Mouse (Mus musculus) forebrain, embryonic 16.5 days (tissue): ENCODE results near the gene Slc6a9. TPM values are rescaled to one million over a fixed set of nuclear protein-coding genes. Genes with fewer than 3 reads are reported as not detected.

ENCODE experiments used
- ATAC-seq: fragments of 200-750 bp; cut with Nextera tagmentation; 2 replicates; pipeline ENCODE4 v1.8.0; 2017; ENCODE audit warnings: mild to moderate bottlenecking, moderate library complexity
- H3K27ac ChIP-seq: fragments of 300-500 bp; sonication (generic); 2 replicates; pipeline ENCODE4 v1.5.1; 2014; ENCODE audit warnings: low read length, control low read depth
- H3K27me3 ChIP-seq: fragments of 300-500 bp; sonication (generic); replicated peaks from 2 replicates; pipeline ENCODE4 v1.6.1; 2014; ENCODE audit warnings: low read length; ENCODE audit not compliant: control insufficient read depth, insufficient read depth
- H3K36me3 ChIP-seq: fragments of 300-500 bp; sonication (generic); 2 replicates; pipeline ENCODE4 v1.6.1; 2014; ENCODE audit not compliant: control insufficient read depth, insufficient read depth
- H3K4me1 ChIP-seq: fragments of 300-500 bp; sonication (generic); replicated peaks from 2 replicates; pipeline ENCODE4 v1.6.1; 2014; ENCODE audit warnings: low read length; ENCODE audit not compliant: control insufficient read depth, insufficient read depth
- H3K4me2 ChIP-seq: fragments of 300-500 bp; sonication (generic); 2 replicates; pipeline ENCODE4 v1.6.1; 2014; ENCODE audit warnings: mild to moderate bottlenecking, low read length, control low read depth
- H3K4me3 ChIP-seq: fragments of 300-500 bp; sonication (generic); replicated peaks from 2 replicates; pipeline ENCODE4 v1.5.1; 2014; ENCODE audit warnings: mild to moderate bottlenecking, low read length, control low read depth
- H3K9ac ChIP-seq: fragments of 300-500 bp; sonication (generic); replicated peaks from 2 replicates; pipeline ENCODE4 v1.6.1; 2014; ENCODE audit warnings: low read depth, low read length, control low read depth
- H3K9me3 ChIP-seq: fragments of 300-500 bp; sonication (generic); 2 replicates; pipeline ENCODE4 v1.6.1; 2016; ENCODE audit warnings: low read length; ENCODE audit not compliant: control insufficient read depth
- WGBS: fragments of 180-500 bp; shearing (Covaris S2); extraction: QIAGEN DNeasy Blood & Tissue Kit; methylation state at CpG from one replicate; pipeline ENCODE4 v1.1.7; 2014; 5-methylcytosine and 5-hydroxymethylcytosine counted together
- polyA plus RNA-seq: library from polyadenylated mRNA; unstranded; fragments of >200 nt; fragmentation: Nextera tagmentation; extraction: Ambion mirVana; gene quantifications from 2 replicates; pipeline ENCODE4 v1.2.1, GENCODE M21; 2015

Slc6a9 gene
- polyA plus RNA-seq, result 12.0 and 16.2 TPM in 2 replicates

DNA sequence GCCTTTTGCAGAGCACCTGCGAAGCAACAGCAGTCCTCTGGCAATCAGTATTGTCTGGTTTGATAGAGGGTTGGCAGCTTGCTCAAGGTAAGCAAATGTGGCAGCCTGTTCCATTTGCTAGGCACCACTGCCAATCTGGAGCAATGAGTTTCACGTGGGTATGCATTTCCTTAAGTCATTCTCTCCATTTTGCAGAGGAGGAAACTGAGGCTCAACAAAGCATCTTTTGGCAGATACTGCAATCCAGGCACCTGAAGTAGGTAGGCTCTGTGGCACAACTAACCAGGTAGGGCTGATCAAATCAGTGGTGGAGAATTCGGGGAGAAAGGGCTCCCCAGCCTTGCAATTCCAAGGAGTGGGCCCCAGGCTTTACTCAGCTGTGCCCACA lies at the start of gene Slc6a9:
Gene Slc6a9 (plus strand): TSS at position 50 of the 388 bp plus-strand sequence.
- H3K9ac ChIP-seq, result peak within 1 kb of the TSS; percentile 79
- 21% methylated on average over 3 of the region's 3 CpGs for WGBS
- no peak for ATAC-seq
- H3K9me3 ChIP-seq, result no peaks in the 10 kb centered on the region
- no peaks in the 10 kb centered on the region for H3K36me3 ChIP-seq
- H3K4me1 ChIP-seq, result peaks cover 17% of the 10 kb centered on the region
- H3K27ac ChIP-seq, result peak within 1 kb of the TSS; percentile 77
- no peaks in the 10 kb centered on the region for H3K27me3 ChIP-seq
- peak within 1 kb of the TSS; percentile 98 for H3K4me2 ChIP-seq
- H3K4me3 ChIP-seq, result peak within 1 kb of the TSS; percentile 79

DNA sequence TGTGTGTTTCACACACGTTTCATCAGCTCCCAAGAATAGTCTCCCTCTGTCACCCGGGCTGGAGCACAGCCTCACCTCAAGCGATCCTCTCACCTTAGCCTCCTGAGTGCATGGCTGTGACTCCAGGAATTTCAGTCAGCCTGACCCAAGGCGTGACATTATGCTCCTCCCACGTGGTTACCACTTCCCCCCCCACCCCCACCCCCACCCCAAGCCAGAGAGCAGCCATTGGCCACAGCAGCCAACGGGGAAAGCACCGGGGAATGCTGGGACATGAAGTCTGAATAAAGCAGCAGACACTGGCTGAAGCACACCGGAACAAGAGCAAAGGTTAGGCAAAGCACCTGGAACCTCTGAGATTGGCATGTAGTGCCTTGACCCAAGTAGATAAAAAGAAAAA lies 47.3 kb upstream of the Slc6a9 start:
- Histone ChIP-seq H3K9ac (no peak overlapping the region), H3K9me3 (no peaks in the 10 kb centered on the region), H3K27me3 (no peaks in the 10 kb centered on the region), H3K4me3 (no peak overlapping the region), H3K36me3 (no peaks in the 10 kb centered on the region), H3K4me2 (0 out of 2 replicates have a peak overlapping the region, but pooled peaks have one; percentile 13), H3K4me1 (no peaks in the 10 kb centered on the region), H3K27ac (no peak overlapping the region)
- ATAC-seq, result no peak
- WGBS, result 47% methylated on average over 8 of the region's 8 CpGs

DNA sequence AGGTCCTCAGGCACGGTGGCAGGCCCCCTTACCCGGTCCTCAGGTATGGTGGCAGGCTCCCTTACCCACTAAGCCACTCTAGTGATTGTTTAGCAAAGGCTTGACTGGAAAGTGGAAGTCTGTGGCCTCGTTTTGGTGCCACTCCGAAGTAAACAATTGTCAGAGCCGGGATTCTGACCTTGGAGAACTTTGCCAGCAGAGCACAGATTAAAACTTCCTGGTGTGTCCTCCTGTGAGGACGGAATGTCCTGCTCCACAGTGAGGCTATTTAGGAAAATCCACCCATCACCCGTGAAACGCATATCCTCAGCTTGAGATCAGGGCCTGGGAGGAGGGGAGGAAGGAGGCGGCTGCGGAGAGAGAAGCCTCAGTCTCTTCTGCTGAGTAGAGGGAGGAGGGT lies 46.0 kb upstream of the Slc6a9 start:
- Histone ChIP-seq H3K27ac (no peak overlapping the region), H3K9me3 (no peaks in the 10 kb centered on the region), H3K27me3 (no peaks in the 10 kb centered on the region), H3K4me2 (no peak overlapping the region), H3K4me3 (no peak overlapping the region), H3K4me1 (no peaks in the 10 kb centered on the region), H3K36me3 (no peaks in the 10 kb centered on the region), H3K9ac (no peak overlapping the region)
- ATAC-seq, result no peak
- 67% methylated on average over 10 of the region's 10 CpGs for WGBS

DNA sequence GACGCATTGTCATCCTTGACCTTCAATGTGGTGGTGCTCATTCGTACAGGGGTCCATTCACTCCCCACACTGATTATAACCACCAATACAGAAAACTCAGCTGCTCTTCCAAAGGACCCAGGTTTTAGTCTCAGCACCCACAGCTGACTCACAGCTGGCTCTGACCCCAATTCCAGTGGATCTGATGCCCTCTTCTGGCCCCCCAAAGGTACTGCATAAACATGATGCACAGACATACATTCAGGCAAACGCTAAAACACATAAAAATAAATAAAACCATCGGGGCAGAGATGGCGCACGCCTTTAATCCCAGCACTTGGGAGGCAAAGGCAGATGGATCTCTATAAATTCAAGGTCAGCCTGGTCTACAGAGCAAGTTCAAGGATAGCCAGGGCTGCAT lies 34.4 kb upstream of the Slc6a9 start:
- WGBS, result 83% methylated on average over 6 of the region's 6 CpGs
- H3K9me3 ChIP-seq, result no peaks in the 10 kb centered on the region
- H3K4me3 ChIP-seq, result no peak overlapping the region
- H3K27me3 ChIP-seq, result no peaks in the 10 kb centered on the region
- no peak for ATAC-seq
- H3K9ac ChIP-seq, result no peak overlapping the region
- H3K4me1 ChIP-seq, result no peaks in the 10 kb centered on the region
- no peaks in the 10 kb centered on the region for H3K36me3 ChIP-seq
- no peak overlapping the region for H3K27ac ChIP-seq
- no peak overlapping the region for H3K4me2 ChIP-seq

- ATAC-seq, result no peak
- H3K4me2 ChIP-seq, result no peak overlapping the region
- H3K27me3 ChIP-seq, result no peaks in the 10 kb centered on the region
- H3K36me3 ChIP-seq, result no peaks in the 10 kb centered on the region
- no peak overlapping the region for H3K9ac ChIP-seq
- H3K27ac ChIP-seq, result no peak overlapping the region
- H3K9me3 ChIP-seq, result no peaks in the 10 kb centered on the region
- H3K4me1 ChIP-seq, result no peaks in the 10 kb centered on the region
- H3K4me3 ChIP-seq, result no peak overlapping the region
- 75% methylated on average over 5 of the region's 5 CpGs for WGBS
Measured at GRCm38 (mm10) chr4:117806992-117807391, 27.3 kb upstream of the Slc6a9 start.

DNA sequence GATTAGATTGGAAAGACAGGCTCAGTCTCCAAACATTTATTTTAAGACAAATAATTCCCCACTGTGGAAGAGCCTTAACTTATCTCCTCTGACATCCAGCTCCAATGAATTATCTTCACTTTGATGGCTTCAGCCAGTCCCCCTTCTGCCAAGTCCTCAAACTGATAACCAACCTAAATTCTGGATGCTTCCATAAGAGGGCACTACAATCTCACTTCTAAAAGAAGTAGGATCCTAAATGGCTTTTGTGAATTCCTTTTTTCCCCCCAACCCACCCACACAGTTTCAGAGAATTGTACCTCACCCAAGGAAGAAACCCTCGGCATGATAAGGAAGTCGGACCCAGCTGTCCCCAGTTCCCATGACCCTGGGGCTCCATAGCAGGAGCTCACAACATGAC lies 23.4 kb upstream of the Slc6a9 start:
- H3K4me2 ChIP-seq, result no peak overlapping the region
- no peaks in the 10 kb centered on the region for H3K4me1 ChIP-seq
- no peak for ATAC-seq
- no peaks in the 10 kb centered on the region for H3K27me3 ChIP-seq
- no peaks in the 10 kb centered on the region for H3K9me3 ChIP-seq
- 71% methylated on average over 2 of the region's 2 CpGs for WGBS
- H3K9ac ChIP-seq, result no peak overlapping the region
- no peak overlapping the region for H3K4me3 ChIP-seq
- H3K36me3 ChIP-seq, result no peaks in the 10 kb centered on the region
- no peak overlapping the region for H3K27ac ChIP-seq

- no peak overlapping the region for H3K4me2 ChIP-seq
- H3K9ac ChIP-seq, result no peak overlapping the region
- no peaks in the 10 kb centered on the region for H3K27me3 ChIP-seq
- H3K4me3 ChIP-seq, result no peak overlapping the region
- H3K4me1 ChIP-seq, result no peaks in the 10 kb centered on the region
- 66% methylated on average over 9 of the region's 9 CpGs for WGBS
- H3K9me3 ChIP-seq, result no peaks in the 10 kb centered on the region
- ATAC-seq, result no peak
- H3K27ac ChIP-seq, result no peak overlapping the region
- H3K36me3 ChIP-seq, result no peaks in the 10 kb centered on the region
Measured at GRCm38 (mm10) chr4:117813591-117814192, 20.6 kb upstream of the Slc6a9 start.

- WGBS, result 55% methylated on average over 4 of the region's 4 CpGs
- no peaks in the 10 kb centered on the region for H3K9me3 ChIP-seq
- no peak overlapping the region for H3K9ac ChIP-seq
- ATAC-seq, result no peak
- H3K4me3 ChIP-seq, result no peak overlapping the region
- no peak overlapping the region for H3K4me2 ChIP-seq
- no peaks in the 10 kb centered on the region for H3K36me3 ChIP-seq
- no peaks in the 10 kb centered on the region for H3K27me3 ChIP-seq
- H3K4me1 ChIP-seq, result no peaks in the 10 kb centered on the region
- H3K27ac ChIP-seq, result no peak overlapping the region
Measured at GRCm38 (mm10) chr4:117814333-117814732, 20.0 kb upstream of the Slc6a9 start.

GRCm38 (mm10) chr4:117816776-117817175 lies 17.5 kb upstream of the Slc6a9 start:
- H3K4me1 ChIP-seq, result no peaks in the 10 kb centered on the region
- WGBS, result 83% methylated on average over 5 of the region's 5 CpGs
- H3K9ac ChIP-seq, result no peak overlapping the region
- H3K27ac ChIP-seq, result no peak overlapping the region
- H3K4me3 ChIP-seq, result no peak overlapping the region
- no peaks in the 10 kb centered on the region for H3K27me3 ChIP-seq
- H3K36me3 ChIP-seq, result no peaks in the 10 kb centered on the region
- H3K9me3 ChIP-seq, result no peaks in the 10 kb centered on the region
- no peak for ATAC-seq
- H3K4me2 ChIP-seq, result no peak overlapping the region

DNA sequence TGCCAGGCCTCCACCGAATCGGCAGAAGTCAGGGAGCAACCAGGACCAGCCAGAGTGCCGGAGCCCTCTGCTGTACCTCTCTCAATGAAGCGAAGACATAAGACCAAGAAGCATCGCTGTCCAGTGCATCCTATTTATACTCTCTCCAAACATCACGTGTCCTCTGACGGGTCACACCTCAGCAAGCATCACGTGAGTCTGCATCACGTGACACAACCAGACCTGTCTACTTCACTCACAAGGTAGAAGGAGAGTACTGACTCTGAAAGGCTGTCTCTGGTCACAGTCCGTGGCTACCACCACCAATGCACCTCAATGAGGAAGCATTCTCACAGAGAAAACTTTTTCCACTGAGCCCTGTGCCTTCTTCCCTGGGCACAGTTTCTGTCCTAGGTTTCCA lies 16.3 kb upstream of the Slc6a9 start:
- WGBS, result 93% methylated on average over 10 of the region's 10 CpGs
- ATAC-seq, result no peak
- Histone ChIP-seq H3K4me1 (no peaks in the 10 kb centered on the region), H3K4me2 (no peak overlapping the region), H3K27ac (no peak overlapping the region), H3K27me3 (no peaks in the 10 kb centered on the region), H3K9me3 (no peaks in the 10 kb centered on the region), H3K36me3 (no peaks in the 10 kb centered on the region), H3K9ac (no peak overlapping the region), H3K4me3 (no peak overlapping the region)
